Mouse (Mus musculus) gastrocnemius, postnatal 25 days (tissue): ENCODE measurements around the gene Supt20. TPM values are rescaled to one million over a fixed set of nuclear protein-coding genes. Genes with fewer than 3 reads are reported as not detected.

ENCODE experiments used
- DNase-seq: peaks from one replicate; pipeline ENCODE4 v3.0.0; 2022
- long read RNA-seq, 2 experiments: library from polyadenylated mRNA; stranded (forward); transcript quantifications; one replicate each; pipeline ENCODE4 v2.0.0; 2021
- total RNA-seq, 2 experiments: library from RNA; stranded (reverse); gene quantifications; 1 replicate in 1 of 2; 2 replicates in 1 of 2; pipeline ENCODE4 v1.2.3; 2021

Gene Supt20
- total RNA-seq = 10 to 100 TPM; 12.1 to 12.4 TPM
- long read RNA-seq, experiment 1, partial matches to known transcripts = 3 of 7 reads
- long read RNA-seq, experiment 1, other reads (novel, unspliced or antisense) = 2 of 7 reads
- long read RNA-seq, experiment 2, partial matches to known transcripts = 3 of 17 reads
- long read RNA-seq, experiment 2, other reads (novel, unspliced or antisense) = 13 of 17 reads

GRCm38 (mm10) chr3:54692202-54693055 is at the start of gene Supt20:
TSS of gene Supt20 (plus strand) at chr3:54692807.
- DNase-seq = peak; percentile 95

GRCm38 (mm10) chr3:54642851-54643250 is 49.8 kb upstream of the Supt20 start:
- DNase-seq = no peak

DNA sequence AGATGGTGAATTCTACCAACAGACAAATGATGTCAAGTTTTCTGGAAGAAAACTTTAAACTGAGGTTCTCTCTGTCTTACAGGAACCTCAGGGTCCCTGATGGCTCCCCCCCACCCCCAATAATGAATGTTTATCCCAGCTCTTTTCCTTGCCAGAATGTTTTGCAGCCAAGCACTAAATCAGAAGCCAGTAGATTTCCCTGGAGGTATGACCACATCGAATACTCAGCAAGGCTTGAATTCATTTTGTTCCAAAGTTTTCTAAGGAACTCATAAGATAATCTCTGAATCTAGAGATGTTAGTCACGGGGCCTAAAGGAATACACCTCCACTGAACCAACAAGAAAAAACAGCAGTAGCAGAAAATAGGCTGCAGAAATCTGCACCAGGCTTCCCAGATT is 45.0 kb upstream of the Supt20 start:
- DNase-seq = peak; percentile 24

DNA sequence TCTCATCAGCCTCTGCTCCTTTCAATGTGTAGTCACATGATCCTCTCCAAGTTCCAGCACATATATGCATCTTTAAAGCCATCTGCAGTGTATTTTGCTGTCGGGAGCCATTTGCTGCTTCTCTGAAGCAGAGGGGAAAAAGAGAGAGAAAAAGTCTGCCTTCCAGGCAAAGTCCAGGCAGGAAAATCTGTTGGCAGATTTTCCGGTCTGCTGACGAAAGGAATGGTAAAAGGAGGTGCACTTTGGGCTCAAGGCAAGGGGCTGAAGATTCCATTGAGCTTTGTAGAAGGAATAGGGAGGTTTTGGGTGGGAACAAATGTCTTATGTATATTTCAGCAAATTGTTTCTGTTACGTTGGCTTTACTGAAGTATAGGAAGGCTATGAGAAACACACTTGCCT is 41.0 kb upstream of the Supt20 start:
- no peak for DNase-seq

GRCm38 (mm10) chr3:54654169-54654568 is 38.4 kb upstream of the Supt20 start:
- DNase-seq = no peak

- no peak for DNase-seq
Measured at GRCm38 (mm10) chr3:54657090-54657489, 35.5 kb upstream of the Supt20 start.

- no peak for DNase-seq
Measured at GRCm38 (mm10) chr3:54657888-54658626, 34.5 kb upstream of the Supt20 start.

DNA sequence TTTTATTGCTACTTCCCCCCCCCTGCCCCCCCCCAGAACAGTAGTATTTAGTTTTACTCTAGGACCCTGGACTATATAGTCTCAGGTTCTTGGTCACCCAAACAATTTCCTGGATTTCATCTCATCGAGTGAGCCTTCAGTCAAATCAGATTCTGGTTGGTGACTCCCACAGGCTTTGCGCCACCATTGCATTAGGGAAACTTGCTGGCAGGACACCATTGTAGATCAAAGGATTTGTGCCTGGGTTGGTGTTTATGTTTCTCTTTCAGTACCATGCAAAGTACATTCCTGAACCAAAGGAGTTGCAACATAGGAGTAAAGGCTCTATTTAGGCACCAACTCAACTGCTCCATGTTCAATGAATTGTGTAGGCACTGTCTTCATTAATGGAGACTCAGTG is 32.9 kb upstream of the Supt20 start:
- no peak for DNase-seq

GRCm38 (mm10) chr3:54662411-54662810 is 30.2 kb upstream of the Supt20 start:
- DNase-seq = no peak

DNA sequence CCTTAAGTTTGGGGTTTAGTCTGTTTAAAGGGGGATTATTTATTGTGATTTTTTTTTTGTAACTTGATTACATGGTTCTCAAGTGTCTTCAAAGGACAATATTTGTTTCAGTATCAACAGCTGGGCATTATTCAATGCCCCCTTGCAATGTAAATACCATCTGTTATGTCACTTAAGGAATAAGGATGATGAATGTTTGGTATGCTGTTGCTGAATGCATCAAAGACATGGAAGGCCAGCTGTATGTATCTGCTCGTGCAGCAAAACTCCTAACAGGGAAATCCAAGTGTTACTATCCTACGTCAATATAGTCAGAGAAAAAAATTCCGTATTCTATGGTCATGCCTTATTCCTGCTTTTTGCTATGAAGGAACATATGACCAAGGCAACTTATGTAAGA is 24.5 kb upstream of the Supt20 start:
- no peak for DNase-seq

- DNase-seq = no peak
Measured at GRCm38 (mm10) chr3:54668722-54669121, 23.9 kb upstream of the Supt20 start.

DNA sequence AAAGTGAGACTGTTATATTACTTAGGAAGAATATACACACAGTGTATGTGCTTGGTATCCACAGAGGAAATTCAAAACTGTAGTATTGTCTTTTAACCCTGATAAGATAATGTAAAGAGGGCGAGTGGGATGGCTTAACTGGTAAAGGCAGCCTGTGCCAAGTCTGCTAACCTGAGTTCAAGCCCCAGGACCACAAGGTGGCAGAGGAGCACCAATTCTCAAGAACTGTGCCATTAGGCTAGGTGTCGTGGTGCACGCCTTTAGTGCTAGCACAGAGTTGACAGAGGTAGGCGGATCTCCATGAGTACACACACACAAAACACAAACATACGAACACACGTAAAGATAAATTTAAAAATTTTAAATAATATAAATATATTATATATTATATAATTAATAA is 23.0 kb upstream of the Supt20 start:
- DNase-seq = no peak

DNA sequence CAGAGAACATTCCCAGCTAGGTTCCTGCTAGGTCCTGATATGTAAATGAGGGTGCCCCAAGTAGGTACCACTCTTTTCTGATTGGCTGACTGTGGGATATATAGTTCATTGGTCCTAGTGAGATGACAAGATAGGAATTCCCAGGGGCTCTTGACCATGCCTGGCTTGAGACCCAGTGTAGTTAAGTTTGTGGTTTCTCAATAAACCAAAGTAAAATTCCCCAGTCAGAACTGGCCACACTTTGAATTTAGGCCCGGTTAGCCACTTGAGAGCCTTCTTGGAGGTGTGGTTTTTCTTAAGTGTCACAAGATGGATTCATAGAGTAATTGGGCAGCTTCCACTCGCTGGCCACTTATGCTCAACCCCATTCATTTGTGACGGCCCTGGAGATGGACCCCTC is 20.5 kb upstream of the Supt20 start:
- DNase-seq = no peak

DNA sequence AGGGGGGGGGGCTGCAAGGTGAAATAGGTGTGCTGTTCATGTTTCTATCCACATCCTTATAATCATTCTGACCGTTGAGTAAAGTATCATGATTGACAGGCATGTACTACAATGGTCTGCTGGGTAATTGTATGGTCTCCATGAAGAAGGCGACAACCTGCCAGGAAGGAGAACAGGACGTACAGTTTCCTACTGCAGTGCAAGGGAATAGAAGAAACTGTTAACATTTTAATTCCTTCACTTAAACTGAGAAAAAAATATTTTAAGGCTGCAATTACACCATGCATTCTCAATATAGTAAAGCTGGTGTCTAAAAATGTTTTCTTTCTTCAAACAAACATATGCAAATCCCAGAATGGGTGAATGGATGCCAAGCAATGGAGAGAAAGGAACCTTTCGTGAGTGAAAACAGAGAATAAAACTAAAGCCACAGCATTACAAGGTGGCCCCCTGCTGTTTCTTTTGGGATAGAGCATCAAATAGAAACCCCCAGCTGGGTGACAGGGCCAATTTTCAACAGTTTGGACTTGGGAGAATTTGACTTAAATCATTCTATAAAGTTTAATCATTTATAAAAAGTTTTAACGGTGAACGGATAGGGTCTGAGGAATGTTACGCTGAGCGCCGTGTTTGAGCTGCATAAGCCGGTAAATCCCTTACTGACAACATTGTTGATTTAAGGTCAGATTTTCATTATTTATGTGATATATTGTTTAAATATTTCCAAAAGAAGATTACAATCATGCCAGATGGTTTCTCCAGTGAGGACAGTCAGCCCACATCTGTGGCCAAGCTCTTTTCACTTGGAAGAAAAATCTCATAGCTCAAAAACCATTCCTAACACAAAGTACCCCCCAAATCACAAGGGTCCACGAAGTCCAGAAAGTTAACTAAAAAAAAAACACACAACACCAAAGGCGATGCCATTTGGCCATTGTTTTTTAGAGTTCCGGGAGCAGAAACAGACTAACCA is 19.8 kb upstream of the Supt20 start:
- no peak for DNase-seq

GRCm38 (mm10) chr3:54676818-54677217 is 15.8 kb upstream of the Supt20 start:
- DNase-seq = no peak

DNA sequence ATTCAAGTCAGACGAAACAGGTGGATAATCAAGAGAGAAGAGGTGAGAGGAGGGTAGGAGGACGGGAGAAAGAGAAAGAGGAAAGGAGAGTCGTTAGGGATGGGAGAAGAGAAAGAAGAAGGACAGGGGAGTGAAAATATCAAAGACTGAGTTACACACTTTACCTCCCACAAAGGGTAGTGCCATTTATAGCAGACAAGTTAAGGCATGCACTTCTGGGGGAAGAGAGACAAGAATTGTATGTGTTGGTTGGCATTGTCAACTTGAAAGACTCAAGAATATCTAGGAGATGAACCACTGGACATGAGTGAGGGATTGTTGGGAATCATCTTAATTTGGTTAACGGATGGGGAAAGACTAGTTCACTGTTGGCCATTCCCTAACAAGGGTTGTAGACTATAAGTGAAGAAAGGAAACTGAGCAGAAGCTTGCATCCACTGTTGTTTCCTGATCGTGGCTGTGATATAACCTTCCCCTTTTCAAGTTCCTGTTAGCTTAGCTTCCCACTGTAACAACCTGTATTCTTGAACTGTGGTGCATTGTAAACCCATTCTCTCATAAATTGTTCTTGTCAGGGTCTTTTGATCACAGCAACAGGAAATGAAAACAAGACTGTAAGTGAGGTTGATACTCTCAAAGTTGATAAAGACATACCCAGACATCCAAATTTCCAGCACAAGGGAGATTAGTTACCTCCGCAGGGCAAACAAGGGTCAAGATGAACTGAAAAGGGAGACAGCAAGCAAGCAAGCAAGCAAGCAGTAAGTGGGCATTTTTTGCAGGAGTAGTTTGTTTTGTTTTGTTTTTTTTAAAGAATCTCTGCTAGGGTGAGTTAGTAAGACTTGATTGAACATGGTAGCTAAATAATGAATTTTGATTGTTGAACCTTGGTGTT is 11.1 kb upstream of the Supt20 start:
- DNase-seq = no peak

DNA sequence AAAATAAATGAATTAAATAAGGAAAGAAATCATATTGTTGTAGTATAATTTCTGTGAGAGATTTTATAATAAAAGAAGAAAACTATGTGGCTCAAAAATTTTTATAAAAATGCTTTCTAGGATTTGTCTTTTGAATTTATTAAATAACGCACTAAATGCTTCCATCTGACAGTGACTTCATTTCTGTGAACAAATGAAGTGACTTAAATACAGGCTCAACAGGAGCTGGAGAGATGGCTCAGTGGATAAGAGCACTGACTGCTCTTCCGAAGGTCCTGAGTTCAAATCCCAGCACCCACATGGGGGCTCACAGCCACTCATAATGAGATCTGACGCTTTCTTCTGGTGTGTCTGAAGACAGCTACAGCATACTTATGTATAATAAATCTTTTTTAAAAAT is 7.4 kb upstream of the Supt20 start:
- no peak for DNase-seq

- no peak for DNase-seq
Measured at GRCm38 (mm10) chr3:54687245-54687644, 5.4 kb upstream of the Supt20 start.

- DNase-seq = no peak
Measured at GRCm38 (mm10) chr3:54689091-54689490, 3.5 kb upstream of the Supt20 start.

DNA sequence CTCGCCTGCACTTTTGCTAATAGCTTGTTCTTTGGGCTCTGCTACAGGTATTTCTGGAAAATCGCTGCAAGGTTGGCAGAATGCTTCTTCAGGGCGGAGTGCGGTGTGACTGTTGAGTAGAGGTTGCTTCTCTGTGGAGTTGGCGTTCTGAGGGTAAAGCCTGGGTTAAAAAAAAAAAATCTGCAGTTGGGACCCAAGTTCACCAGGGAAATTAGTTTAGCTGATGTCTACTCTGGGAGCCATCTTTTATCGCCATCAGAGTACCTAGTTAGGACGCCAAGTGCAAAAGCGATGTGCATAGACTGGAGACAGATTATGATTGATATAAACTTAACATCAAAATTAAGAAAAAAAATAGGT is 429 bp downstream of the Supt20 start:
- DNase-seq = no peak

GRCm38 (mm10) chr3:54699759-54700301 is 7.2 kb downstream of the Supt20 start:
- DNase-seq = no peak
